Mouse (Mus musculus): ENCODE data around the gene Csrnp3.

GRCm38 (mm10) chr2:66008995-66009654 is 163.6 kb downstream of the Csrnp3 start:
- TF ChIP-seq CTCF (IDR thresholded peaks at IDR 0.05; ENCODE audit: low read depth) (no peak), EP300 (IDR thresholded peaks at IDR 0.05; ENCODE audit: low read depth) (no peak)

Data from liver, postnatal 0 days (tissue).